Mouse (Mus musculus): ENCODE data around the gene B4galnt2.
"Not testable (repeated sequence)": the region's sequence is repeated elsewhere in the genome, so short reads cannot be mapped to it uniquely, and the experiment has no call there.

- not testable (repeated sequence) for TF ChIP-seq POLR2A (IDR thresholded peaks at IDR 0.05; ENCODE audit: borderline replicate concordance, extremely low read depth, insufficient read depth, insufficient read length, poor library complexity, severe bottlenecking); CTCF (IDR thresholded peaks at IDR 0.05; ENCODE audit: borderline replicate concordance, extremely low read depth, insufficient read depth, insufficient read length)
Observed at GRCm38 (mm10) chr11:95879861-95880260, 34.8 kb downstream of the B4galnt2 start.
